Mouse (Mus musculus) left cerebral cortex, adult 9 months (tissue): ENCODE measurements around the gene Ndufs1.
A peak's percentile ranks its signal among the peaks of the same experiment; 100 is the strongest.

Experiments
- DNase-seq, 2 experiments: peaks; one replicate each; pipeline ENCODE4 v3.0.0; 2022; ENCODE audit warnings: low spot score in 2 of 2

Gene Ndufs1

GRCm38 (mm10) chr1:63115540-63115939 is 61.1 kb downstream of the Ndufs1 start:
- DNase-seq, result no peak

- DNase-seq, result no peak
Measured at GRCm38 (mm10) chr1:63115096-63115495, 61.5 kb downstream of the Ndufs1 start.

- DNase-seq, result peak; percentile 69 to 82
Measured at GRCm38 (mm10) chr1:63114136-63114781, 62.4 kb downstream of the Ndufs1 start, which contains the start of gene Ino80d. Gene Ino80d, minus strand, starts transcription at chr1:63114667.

- DNase-seq, result peak in 1 of 2 experiments; percentile 36
Measured at GRCm38 (mm10) chr1:63113274-63114135, 63.1 kb downstream of the Ndufs1 start.

GRCm38 (mm10) chr1:63112865-63113261 is 63.8 kb downstream of the Ndufs1 start:
- no peak for DNase-seq

- no peak for DNase-seq
Measured at GRCm38 (mm10) chr1:63112151-63112864, 64.3 kb downstream of the Ndufs1 start.

GRCm38 (mm10) chr1:63110536-63111285 is 65.9 kb downstream of the Ndufs1 start:
- no peak for DNase-seq

GRCm38 (mm10) chr1:63107614-63108327 is 68.9 kb downstream of the Ndufs1 start:
- DNase-seq, result no peak

GRCm38 (mm10) chr1:63102758-63103451 is 73.7 kb downstream of the Ndufs1 start:
- DNase-seq, result no peak

GRCm38 (mm10) chr1:63100196-63100595 is 76.4 kb downstream of the Ndufs1 start:
- no peak for DNase-seq

GRCm38 (mm10) chr1:63098831-63099230 is 77.8 kb downstream of the Ndufs1 start:
- no peak for DNase-seq

GRCm38 (mm10) chr1:63096071-63096470 is 80.6 kb downstream of the Ndufs1 start:
- DNase-seq, result no peak
